Mouse (Mus musculus) kidney, adult 18-20 months (tissue): ENCODE data around the gene Pde8b.

Experiments
- DNase-seq: peaks from one replicate; pipeline ENCODE4 v3.0.0; 2021

Pde8b gene

DNA sequence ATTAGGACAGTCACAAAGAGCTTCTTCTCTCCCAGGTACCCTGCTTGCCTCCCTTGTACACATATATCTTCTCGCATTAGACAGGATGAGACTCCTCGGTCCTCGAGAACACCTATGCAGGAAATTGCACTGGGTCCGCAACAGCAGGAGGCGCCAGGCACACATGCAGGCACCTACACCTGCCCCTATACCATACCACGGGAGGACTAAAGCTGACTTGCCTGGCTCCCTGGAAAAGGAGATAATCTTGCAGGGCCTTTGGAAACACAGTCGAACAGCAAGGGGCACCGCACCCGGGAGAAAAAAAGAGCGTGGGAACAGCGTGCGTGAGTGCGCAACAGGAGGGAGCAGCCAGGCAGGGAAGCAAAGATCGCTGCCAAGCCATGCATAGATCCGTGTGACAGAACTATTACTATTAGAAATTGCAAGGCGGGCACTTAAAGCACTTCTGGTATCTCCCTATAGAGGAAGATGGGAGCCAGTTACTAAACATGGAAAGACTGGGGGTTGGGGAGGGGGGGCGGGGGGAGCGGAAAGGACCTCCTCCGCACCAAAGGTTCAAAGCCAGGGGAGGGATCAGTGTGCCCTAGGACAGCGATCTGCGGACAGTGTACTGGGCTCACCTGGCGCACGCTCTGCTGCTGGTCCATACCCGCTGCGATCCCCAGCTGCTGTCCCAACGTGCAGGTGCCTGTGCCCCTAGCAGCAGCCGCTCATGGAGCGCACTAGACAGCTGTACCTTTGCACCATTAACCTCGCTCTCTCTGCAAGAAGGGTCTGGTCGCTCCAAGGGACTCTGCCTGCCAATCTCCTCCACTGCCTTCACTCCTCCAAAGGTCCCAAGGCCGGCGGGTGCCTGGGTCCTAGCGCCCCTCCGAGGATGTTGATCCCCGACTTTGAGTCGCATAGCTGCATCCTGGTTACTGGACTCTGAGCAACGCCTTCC, at the start of gene Pde8b:
Gene Pde8b, minus strand, starts transcription at position 826 of the 946 bp plus-strand sequence.
- DNase-seq: peak; percentile 65

DNA sequence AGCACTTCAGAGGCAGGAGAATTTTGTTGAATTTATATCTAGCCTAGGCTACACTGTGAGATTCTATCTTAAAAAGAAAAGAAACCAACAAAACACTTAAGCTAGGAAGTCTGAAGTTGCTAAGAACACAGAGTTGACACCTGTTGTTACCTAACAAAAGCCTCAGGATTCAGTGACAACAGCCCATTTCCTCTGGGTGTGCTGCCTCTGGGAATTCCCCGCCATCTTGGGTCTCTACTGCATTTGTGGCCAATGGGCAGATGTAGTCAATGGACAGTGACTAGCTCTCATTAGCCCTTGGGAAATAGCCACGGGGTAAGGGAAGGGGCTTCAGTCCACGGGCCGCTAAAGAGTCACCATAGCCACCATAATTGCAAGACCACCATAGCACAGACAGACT, 41.8 kb upstream of the Pde8b start:
- DNase-seq: no peak

- peak; percentile 29 for DNase-seq
Observed at GRCm38 (mm10) chr13:95288027-95288426, 37.9 kb upstream of the Pde8b start.

- peak; percentile 80 for DNase-seq
Observed at GRCm38 (mm10) chr13:95286989-95287388, 36.9 kb upstream of the Pde8b start.

DNA sequence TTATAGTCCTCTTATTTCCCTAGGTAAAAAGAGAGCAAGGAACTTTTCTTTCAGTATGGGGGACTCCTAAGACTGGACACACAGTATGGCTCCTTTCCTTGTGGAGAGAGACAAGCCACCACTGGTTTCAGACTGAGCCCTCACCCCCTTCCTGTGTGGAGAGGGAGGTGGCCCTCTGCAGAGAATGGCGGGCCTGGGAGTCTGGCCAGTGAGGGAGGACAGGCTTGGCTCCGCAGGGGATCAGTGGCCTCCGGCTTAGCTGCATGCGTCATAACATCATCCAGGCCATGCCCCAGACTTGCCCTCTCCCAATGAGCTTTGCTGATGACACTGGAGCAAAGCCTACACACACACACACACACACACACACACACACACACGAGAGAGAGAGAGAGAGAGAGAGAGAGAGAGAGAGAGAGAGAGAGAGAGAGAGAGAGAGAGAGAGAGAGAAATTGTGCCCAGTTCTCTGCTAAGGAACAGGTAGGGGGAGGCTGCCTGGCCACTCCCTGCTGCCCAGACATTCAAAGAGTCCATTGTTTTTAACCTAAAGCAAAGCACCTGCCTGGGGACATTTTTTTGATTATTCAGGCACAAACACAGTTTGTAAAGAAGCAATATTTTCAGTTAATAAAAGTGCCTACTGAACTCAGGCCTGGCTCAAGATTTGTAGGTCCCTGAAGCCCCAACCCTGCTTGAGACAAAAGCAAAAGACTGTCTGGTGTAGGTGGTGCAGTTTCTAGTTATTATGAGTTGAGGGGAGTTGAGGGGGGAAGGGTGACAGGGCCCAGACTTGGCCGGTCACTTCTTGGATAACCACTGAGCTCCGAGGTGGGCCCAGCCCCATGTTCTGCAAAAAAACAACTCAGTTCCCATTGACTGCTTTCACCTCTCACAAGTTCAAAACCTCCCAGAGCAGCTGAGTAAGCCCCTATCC, 31.9 kb upstream of the Pde8b start:
- no peak for DNase-seq

GRCm38 (mm10) chr13:95278426-95279025, 28.4 kb upstream of the Pde8b start:
- DNase-seq: no peak

GRCm38 (mm10) chr13:95264691-95265090, 14.6 kb upstream of the Pde8b start:
- no peak for DNase-seq

DNA sequence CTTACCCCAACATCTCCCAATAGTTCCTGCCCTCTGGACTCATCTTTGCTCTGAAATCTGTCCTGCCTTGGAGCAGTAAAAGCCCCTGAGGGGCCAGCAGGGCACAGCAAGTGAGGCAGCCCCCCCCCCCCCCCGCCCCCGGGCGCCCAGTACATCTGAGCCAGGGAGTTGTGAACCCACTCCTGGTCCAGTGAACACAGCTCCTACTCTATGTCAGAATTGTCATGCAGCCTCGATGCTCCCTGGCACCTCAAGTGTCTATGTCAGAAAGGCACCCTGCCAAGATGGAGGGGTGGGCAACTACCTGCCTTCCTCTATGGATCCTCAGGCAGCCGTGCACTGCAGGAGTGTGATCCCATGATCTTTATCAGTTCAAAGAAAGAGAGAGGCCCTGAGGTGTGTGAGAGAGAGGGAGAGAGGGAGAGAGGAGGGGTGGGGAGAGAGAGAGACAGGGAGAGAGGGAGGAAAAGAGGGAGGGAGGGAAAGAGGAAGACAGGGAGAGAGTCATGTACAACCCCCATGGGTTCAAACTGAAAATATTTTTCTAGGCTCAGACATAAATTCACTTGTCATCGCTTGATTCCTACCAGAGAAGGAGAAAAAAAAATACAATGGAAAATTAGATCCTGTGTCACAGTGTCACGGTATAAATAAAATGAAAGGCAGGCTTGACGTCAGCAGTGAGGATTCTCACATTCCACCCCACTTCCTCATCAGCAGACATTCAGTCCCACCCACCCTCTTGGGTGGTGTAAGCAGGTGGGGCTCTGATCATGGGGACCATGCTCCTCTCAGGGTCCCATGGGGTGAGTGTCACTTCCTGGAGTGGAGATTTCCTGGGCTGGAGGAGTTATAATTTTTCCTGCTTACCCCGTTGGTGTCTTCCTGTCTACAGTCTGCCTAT, 11.0 kb upstream of the Pde8b start:
- DNase-seq: peak; percentile 12

DNA sequence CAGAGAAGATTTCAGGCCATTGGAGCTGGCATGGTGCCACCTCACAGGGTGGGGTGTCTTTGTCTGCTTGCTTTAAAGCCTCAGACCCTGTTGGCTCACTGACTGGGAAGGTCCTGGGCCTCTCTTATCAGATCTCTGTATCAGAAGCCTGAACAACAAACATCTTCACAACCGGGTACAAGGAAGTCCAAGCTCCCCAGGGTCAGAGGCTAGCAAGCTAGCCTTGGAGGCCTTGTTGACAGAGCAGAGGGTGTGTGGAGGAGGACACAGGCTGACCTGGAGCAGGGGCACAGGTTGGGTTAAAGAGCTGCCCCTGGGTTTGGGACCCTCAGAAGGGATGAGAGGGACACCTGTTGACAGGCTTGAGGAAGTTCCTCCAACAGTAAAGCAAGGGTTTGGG, 10.3 kb upstream of the Pde8b start:
- DNase-seq: no peak

GRCm38 (mm10) chr13:95257083-95257482, 6.9 kb upstream of the Pde8b start:
- no peak for DNase-seq

DNA sequence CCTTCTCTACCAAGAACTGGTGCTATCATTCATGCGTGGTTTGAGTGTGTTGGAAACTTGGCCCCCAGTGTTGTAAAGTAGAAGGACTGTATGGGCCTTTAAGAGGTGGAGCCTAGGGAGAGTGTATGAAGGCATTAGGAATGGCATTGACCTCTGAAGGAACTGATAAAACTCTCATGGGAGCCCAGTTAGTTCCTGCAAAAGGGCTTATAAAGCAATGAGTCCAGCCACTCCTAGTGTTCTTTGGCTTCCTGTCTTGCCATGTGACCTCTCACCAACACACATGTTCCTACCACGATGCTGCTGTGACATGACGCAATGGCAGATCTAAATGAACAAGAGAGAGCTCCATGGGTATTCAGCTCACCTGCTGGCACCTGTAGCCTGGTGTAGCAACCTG, 4.9 kb upstream of the Pde8b start:
- no peak for DNase-seq

GRCm38 (mm10) chr13:95243026-95243425, 7.1 kb downstream of the Pde8b start:
- no peak for DNase-seq

GRCm38 (mm10) chr13:95237488-95237887, 12.6 kb downstream of the Pde8b start:
- no peak for DNase-seq

DNA sequence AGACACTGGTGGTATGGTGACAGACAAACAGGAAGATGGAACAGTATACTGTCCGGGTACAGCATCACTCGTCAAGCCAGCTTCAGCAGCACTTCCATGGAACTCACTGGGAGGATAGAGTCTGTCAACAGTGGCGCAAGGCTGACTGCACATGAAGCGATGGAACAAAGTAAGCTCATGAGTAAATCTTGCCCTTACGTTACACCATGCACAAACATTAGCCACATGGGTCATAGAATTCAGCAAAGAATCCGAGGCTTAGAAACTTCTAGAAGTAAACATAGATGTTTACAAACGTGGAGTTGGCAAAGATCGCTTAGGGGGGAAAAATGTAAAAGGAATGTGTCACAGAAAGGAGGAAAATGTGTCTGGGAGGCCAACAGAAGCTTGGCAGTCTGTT, 14.9 kb downstream of the Pde8b start:
- no peak for DNase-seq

DNA sequence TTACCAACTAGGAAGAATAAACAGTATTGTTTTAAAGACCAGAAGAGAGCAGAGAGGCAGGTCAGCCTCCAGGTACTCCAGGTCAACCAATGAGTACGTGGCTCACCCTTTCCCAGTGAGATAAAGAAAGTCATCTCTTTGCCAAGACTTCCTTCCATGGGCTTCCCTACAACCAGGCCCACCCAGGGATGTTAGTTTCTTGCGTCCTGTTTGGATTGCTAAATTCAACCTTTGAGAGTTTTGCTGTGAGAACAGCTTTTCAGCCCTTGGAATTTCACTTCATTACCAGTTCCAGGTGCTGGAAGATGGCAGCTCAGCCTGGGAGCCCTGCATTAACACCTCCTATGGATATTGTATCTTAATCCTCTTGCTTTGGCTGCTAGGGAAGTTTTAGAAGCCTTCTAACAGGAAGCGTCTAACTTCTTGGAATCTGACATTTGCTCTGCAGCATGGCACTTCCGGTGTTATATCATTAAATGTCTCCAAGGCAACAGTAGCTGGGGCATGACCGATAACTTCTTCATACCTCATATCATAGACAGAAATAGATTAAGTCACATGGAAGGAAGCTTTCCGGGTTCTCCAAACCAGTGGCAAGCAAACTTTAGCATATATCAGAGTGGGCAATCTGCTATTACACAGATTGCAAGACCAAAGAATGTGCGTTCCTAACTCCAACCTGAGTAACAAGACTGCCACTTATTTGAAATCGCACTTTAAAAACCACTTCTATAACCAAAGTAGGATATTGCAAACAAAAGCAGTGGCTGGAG, 18.6 kb downstream of the Pde8b start:
- DNase-seq: no peak

- DNase-seq: no peak
Observed at GRCm38 (mm10) chr13:95230326-95230725, 19.8 kb downstream of the Pde8b start.

- DNase-seq: no peak
Observed at GRCm38 (mm10) chr13:95224491-95224890, 25.6 kb downstream of the Pde8b start.

DNA sequence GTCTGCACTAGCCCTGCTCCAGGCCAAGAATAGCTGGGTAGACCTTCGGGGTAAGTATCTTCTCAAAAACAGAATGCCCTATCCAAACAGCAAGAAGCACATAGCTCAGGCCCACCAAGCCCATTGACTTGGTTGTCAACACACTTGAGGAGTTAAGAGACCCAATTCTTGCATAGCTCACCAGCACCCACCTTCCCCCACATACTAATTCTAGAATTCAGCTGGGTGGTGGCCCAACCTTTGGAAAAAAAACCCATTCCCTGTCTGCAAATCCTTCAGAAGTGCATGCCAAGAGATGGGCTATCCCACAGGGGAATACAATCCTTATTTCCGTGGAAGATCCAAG, 26.7 kb downstream of the Pde8b start:
- no peak for DNase-seq

- DNase-seq: peak; percentile 33
Observed at GRCm38 (mm10) chr13:95222569-95223426, 27.3 kb downstream of the Pde8b start.

GRCm38 (mm10) chr13:95221882-95222568, 28.1 kb downstream of the Pde8b start:
- no peak for DNase-seq
